Mouse (Mus musculus): Measurements from ENCODE around the gene Fam173a. TPM values are rescaled to one million over a fixed set of nuclear protein-coding genes. Genes with fewer than 3 reads are reported as not detected.
A peak's percentile ranks its signal among the peaks of the same experiment; 100 is the strongest.

Gene Fam173a
- polyA plus RNA-seq, 1 experiment: 26.0 TPM

DNA sequence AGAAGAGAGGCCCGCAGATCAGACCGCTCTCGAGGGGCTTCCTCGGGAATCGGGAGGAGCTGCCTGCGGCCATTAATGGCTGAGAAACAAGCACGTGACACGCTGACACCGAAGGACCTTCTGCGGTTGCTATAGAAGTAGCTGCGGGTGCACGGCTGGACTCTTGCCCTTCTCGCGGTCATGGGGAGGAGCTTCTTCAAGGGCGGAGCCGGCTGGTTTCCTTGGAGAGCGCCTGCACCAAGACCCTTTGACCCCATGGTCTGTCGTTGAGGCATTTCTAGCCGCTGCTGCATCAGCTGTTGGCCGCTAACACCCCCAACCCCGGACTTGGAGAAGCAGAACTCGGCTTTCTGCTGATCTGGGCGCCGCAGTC lies 40.6 kb upstream of the Fam173a start, which contains the start of gene Stub1:
Gene Stub1, minus strand, starts transcription at position 114 of the 373 bp plus-strand sequence.
- Histone ChIP-seq H3K27ac (ENCODE audit: insufficient read depth, low read length) (no peak within 1 kb of the TSS), H3K36me3 (ENCODE audit: control insufficient read depth, insufficient read depth, low read length, poor library complexity, severe bottlenecking) (peaks cover 16% of the 10 kb centered on the region), H3K4me1 (ENCODE audit: control insufficient read depth, insufficient read depth, low read length) (peaks cover 4% of the 10 kb centered on the region), H3K9me3 (replicated peaks; ENCODE audit: control insufficient read depth, insufficient read depth, low read length, poor library complexity, severe bottlenecking) (no peaks in the 10 kb centered on the region), H3K27me3 (ENCODE audit: control insufficient read depth, insufficient read depth, low read length, poor library complexity, severe bottlenecking) (no peaks in the 10 kb centered on the region), H3K4me3 (ENCODE audit: low read depth, low read length) (peak within 1 kb of the TSS; percentile 82), H3K9ac (ENCODE audit: low read depth, poor library complexity, severe bottlenecking) (peak within 1 kb of the TSS; percentile 86)
- no peak for TF ChIP-seq EP300 (IDR thresholded peaks at IDR 0.05; ENCODE audit: insufficient read depth, low read depth, low read length)
- TF ChIP-seq POLR2A (IDR thresholded peaks at IDR 0.05; ENCODE audit: insufficient read depth, low read length): no peak
- no peak for TF ChIP-seq CTCF (IDR thresholded peaks at IDR 0.05; ENCODE audit: low read depth, low read length)

DNA sequence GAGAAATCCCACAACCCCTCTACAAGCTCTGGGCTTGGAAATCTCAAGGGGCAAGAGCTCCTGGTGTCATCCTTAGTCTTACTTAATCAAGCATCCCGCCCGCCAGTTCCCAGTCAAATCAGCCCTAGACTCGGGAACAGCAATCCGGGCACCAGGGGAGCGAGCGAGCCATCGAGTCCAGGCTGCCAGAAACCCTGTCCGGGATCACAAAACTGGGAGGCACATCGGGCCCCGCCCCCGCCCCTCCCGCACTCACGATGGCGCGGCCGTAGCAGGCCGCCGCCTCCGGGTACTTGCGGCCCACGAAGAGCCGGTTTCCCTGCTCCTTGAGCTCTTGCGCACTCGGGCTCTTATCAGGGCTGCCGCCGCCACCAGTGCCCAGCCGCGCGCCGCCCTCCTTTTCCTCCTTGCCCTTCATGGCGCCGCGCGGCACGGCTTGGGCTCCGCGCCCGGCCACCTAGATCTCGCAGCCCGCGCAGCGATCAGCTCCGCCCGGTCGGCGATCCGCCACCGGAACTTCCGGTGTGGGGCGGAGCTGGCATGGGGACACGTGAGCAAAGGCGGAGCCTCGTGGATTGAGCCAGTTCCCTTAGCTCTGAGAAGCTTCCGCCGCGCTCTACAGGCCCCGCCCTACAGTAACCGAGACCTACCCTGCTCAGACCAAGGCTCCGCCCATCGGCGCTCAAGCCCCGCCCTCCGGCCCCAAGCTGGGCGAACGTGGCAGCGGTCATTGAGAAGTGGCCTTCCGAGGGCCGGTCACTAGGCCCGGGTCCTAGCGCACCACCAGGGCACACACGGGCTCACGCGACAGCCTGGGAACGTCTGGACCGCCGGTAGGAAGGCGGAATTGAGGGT lies 40.0 kb upstream of the Fam173a start:
- no peak overlapping the region for H3K27ac ChIP-seq (ENCODE audit: insufficient read depth, low read length)
- H3K4me3 ChIP-seq (ENCODE audit: low read depth, low read length): peak overlapping the region; percentile 82
- no peaks in the 10 kb centered on the region for H3K9me3 ChIP-seq (replicated peaks; ENCODE audit: control insufficient read depth, insufficient read depth, low read length, poor library complexity, severe bottlenecking)
- H3K36me3 ChIP-seq (ENCODE audit: control insufficient read depth, insufficient read depth, low read length, poor library complexity, severe bottlenecking): peaks cover 16% of the 10 kb centered on the region
- peaks cover 4% of the 10 kb centered on the region for H3K4me1 ChIP-seq (ENCODE audit: control insufficient read depth, insufficient read depth, low read length)
- H3K27me3 ChIP-seq (ENCODE audit: control insufficient read depth, insufficient read depth, low read length, poor library complexity, severe bottlenecking): no peaks in the 10 kb centered on the region
- H3K9ac ChIP-seq (ENCODE audit: low read depth, poor library complexity, severe bottlenecking): peak overlapping the region; percentile 86
- TF ChIP-seq POLR2A (IDR thresholded peaks at IDR 0.05; ENCODE audit: insufficient read depth, low read length): no peak
- TF ChIP-seq EP300 (IDR thresholded peaks at IDR 0.05; ENCODE audit: insufficient read depth, low read depth, low read length): 0 out of 2 replicates have a peak, but pooled peaks have one; percentile 26
- TF ChIP-seq CTCF (IDR thresholded peaks at IDR 0.05; ENCODE audit: low read depth, low read length): no peak

DNA sequence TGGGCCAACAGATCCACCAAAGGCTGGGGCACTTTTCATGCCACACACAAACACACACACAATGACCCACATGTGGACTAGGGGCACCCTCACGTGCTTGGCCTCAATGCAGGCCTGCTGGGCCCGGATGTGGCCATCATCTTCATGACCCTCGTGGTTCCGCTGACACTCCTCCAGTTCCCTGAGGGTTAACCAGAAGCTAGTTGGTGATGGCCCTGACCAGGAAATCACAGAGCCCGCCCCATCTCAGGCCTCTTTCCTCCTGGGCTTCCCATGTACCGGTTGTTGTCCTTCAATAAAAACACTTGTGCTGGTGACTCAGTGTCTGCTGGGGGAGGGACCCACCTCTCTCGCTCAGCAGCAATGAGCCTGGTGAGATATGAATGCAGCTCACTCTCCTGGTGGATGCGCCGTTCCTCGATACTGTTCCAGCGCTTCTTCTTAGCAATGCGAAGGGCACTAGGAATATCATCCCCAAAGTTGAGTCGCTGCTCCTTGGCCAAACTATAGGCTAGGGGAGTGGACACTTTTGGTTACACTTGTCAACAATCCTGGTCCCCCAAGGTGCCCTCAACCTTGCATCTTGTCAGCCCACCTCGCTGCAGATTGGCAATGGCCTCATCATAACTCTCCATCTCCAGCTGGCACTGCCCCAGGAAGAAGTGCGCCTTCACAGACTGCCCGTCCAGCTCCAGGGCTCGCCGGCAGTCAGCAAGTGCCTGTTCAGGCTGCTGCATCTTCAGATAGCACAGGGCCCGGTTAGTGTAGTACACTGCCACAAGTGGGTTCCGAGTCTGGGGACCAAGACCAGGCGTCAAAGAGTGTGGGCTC lies 39.0 kb upstream of the Fam173a start:
- Histone ChIP-seq H3K27me3 (ENCODE audit: control insufficient read depth, insufficient read depth, low read length, poor library complexity, severe bottlenecking) (no peaks in the 10 kb centered on the region), H3K36me3 (ENCODE audit: control insufficient read depth, insufficient read depth, low read length, poor library complexity, severe bottlenecking) (peaks cover 16% of the 10 kb centered on the region), H3K4me1 (ENCODE audit: control insufficient read depth, insufficient read depth, low read length) (peaks cover 4% of the 10 kb centered on the region), H3K9ac (ENCODE audit: low read depth, poor library complexity, severe bottlenecking) (peak overlapping the region; percentile 86), H3K27ac (ENCODE audit: insufficient read depth, low read length) (no peak overlapping the region), H3K9me3 (replicated peaks; ENCODE audit: control insufficient read depth, insufficient read depth, low read length, poor library complexity, severe bottlenecking) (no peaks in the 10 kb centered on the region), H3K4me3 (ENCODE audit: low read depth, low read length) (peak overlapping the region; percentile 82)
- TF ChIP-seq POLR2A (IDR thresholded peaks at IDR 0.05; ENCODE audit: insufficient read depth, low read length): no peak
- TF ChIP-seq CTCF (IDR thresholded peaks at IDR 0.05; ENCODE audit: low read depth, low read length): no peak
- no peak for TF ChIP-seq EP300 (IDR thresholded peaks at IDR 0.05; ENCODE audit: insufficient read depth, low read depth, low read length)

DNA sequence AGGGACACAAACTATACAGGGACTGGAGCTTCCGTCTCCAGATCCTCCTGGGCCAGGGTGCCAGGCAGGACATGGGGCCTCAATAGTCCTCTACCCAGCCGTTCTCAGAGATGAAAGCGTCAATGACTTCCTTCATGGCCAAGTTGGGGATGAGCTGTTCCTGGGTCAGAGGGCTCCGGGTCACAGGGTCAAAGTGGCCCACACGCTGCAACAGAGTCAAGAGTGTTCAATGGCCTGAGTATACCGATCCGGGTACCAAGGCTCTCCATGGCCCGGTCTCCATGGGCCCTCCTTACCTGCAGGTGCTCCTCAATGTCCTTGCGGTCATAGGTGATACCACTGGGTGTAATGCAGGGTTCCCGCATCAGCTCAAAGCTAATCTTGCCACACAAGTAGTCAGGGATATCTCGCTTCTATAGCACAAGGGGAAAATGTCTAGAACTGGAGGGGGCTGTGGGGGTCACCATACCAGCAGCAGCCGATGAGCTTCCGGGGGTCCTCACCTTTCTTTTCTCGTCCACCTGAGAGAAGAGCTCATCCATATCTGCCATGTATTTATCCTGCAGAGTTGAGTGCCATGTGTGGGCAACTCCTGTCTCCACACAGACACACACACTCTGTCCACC lies 38.2 kb upstream of the Fam173a start:
- no peak for TF ChIP-seq CTCF (IDR thresholded peaks at IDR 0.05; ENCODE audit: low read depth, low read length)
- no peak for TF ChIP-seq POLR2A (IDR thresholded peaks at IDR 0.05; ENCODE audit: insufficient read depth, low read length)
- no peak for TF ChIP-seq EP300 (IDR thresholded peaks at IDR 0.05; ENCODE audit: insufficient read depth, low read depth, low read length)
- H3K4me3 ChIP-seq (ENCODE audit: low read depth, low read length): no peak overlapping the region
- no peak overlapping the region for H3K27ac ChIP-seq (ENCODE audit: insufficient read depth, low read length)
- peaks cover 4% of the 10 kb centered on the region for H3K4me1 ChIP-seq (ENCODE audit: control insufficient read depth, insufficient read depth, low read length)
- no peaks in the 10 kb centered on the region for H3K9me3 ChIP-seq (replicated peaks; ENCODE audit: control insufficient read depth, insufficient read depth, low read length, poor library complexity, severe bottlenecking)
- H3K27me3 ChIP-seq (ENCODE audit: control insufficient read depth, insufficient read depth, low read length, poor library complexity, severe bottlenecking): no peaks in the 10 kb centered on the region
- no peak overlapping the region for H3K9ac ChIP-seq (ENCODE audit: low read depth, poor library complexity, severe bottlenecking)
- peaks cover 16% of the 10 kb centered on the region for H3K36me3 ChIP-seq (ENCODE audit: control insufficient read depth, insufficient read depth, low read length, poor library complexity, severe bottlenecking)

DNA sequence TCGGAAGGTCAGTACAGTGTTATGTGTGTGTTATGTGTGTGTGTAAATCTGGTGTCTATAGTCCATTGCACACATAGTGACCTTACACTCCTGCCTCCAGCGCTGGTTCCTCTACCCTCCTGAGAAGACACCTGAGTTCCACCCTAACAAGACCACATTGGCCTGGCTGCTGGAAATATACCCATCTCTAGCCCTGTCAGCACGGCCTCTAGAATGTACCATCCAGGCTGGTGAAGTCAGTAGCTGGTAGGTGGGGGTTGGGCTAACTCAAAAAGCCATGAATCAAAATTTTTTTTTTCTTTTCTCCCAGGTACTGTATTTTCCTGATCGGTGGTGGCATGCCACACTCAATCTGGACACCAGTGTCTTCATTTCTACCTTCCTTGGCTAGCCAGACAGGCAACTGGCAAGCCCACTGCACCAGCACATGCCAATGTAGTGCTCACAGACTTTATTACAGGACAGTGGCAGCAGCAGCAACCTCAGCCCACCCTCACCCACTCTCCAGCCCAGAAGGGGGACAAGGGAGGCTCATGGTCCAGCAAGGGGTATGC lies 37.6 kb upstream of the Fam173a start:
- TF ChIP-seq CTCF (IDR thresholded peaks at IDR 0.05; ENCODE audit: low read depth, low read length): no peak
- no peak for TF ChIP-seq EP300 (IDR thresholded peaks at IDR 0.05; ENCODE audit: insufficient read depth, low read depth, low read length)
- TF ChIP-seq POLR2A (IDR thresholded peaks at IDR 0.05; ENCODE audit: insufficient read depth, low read length): no peak
- H3K27ac ChIP-seq (ENCODE audit: insufficient read depth, low read length): no peak overlapping the region
- H3K27me3 ChIP-seq (ENCODE audit: control insufficient read depth, insufficient read depth, low read length, poor library complexity, severe bottlenecking): no peaks in the 10 kb centered on the region
- H3K4me3 ChIP-seq (ENCODE audit: low read depth, low read length): no peak overlapping the region
- no peaks in the 10 kb centered on the region for H3K9me3 ChIP-seq (replicated peaks; ENCODE audit: control insufficient read depth, insufficient read depth, low read length, poor library complexity, severe bottlenecking)
- H3K36me3 ChIP-seq (ENCODE audit: control insufficient read depth, insufficient read depth, low read length, poor library complexity, severe bottlenecking): peaks cover 16% of the 10 kb centered on the region
- peaks cover 4% of the 10 kb centered on the region for H3K4me1 ChIP-seq (ENCODE audit: control insufficient read depth, insufficient read depth, low read length)
- H3K9ac ChIP-seq (ENCODE audit: low read depth, poor library complexity, severe bottlenecking): no peak overlapping the region
